Mouse (Mus musculus) hindbrain, embryonic 11.5 days (tissue): ENCODE data around the gene Thap7. TPM values are rescaled to one million over a fixed set of nuclear protein-coding genes. Genes with fewer than 3 reads are reported as not detected.

ENCODE experiments used
- ATAC-seq: fragments of 200-750 bp; cut with Nextera tagmentation; 2 replicates; pipeline ENCODE4 v1.8.0; 2017; ENCODE audit warnings: mild to moderate bottlenecking, moderate TSS enrichment, moderate library complexity; ENCODE audit not compliant: low FRiP score
- DNase-seq: peaks from one replicate; pipeline ENCODE4 v3.0.0-alpha.2; 2015; ENCODE audit warnings: low spot score
- H3K27ac ChIP-seq: fragments of 300-500 bp; sonication (generic); 2 replicates; pipeline ENCODE4 v1.5.1; 2014; ENCODE audit warnings: mild to moderate bottlenecking, low read depth, low read length
- H3K27me3 ChIP-seq: fragments of 300-500 bp; sonication (generic); 2 replicates; pipeline ENCODE4 v1.6.1; 2014; ENCODE audit warnings: mild to moderate bottlenecking, low read length, moderate library complexity, mixed read lengths; ENCODE audit not compliant: control insufficient read depth, insufficient read depth
- H3K36me3 ChIP-seq: fragments of 300-500 bp; sonication (generic); 2 replicates; pipeline ENCODE4 v1.6.1; 2014; ENCODE audit warnings: mild to moderate bottlenecking, low read length, moderate library complexity, mixed read lengths; ENCODE audit not compliant: control insufficient read depth, insufficient read depth
- H3K4me1 ChIP-seq: fragments of 300-500 bp; sonication (generic); replicated peaks from 2 replicates; pipeline ENCODE4 v1.6.1; 2014; ENCODE audit warnings: low read length, mixed read lengths; ENCODE audit not compliant: control insufficient read depth, insufficient read depth
- H3K4me2 ChIP-seq: fragments of 300-500 bp; sonication (generic); replicated peaks from 2 replicates; pipeline ENCODE4 v1.6.1; 2014; ENCODE audit warnings: mild to moderate bottlenecking, low read depth, low read length
- H3K4me3 ChIP-seq: fragments of 300-500 bp; sonication (generic); 2 replicates; pipeline ENCODE4 v1.5.1; 2014; ENCODE audit warnings: low read depth, low read length
- H3K9ac ChIP-seq: fragments of 300-500 bp; sonication (generic); 2 replicates; pipeline ENCODE4 v1.6.1; 2014; ENCODE audit warnings: low read depth, low read length
- H3K9me3 ChIP-seq: fragments of 300-500 bp; sonication (generic); 2 replicates; pipeline ENCODE4 v1.6.1; 2016; ENCODE audit warnings: low read length; ENCODE audit not compliant: control insufficient read depth
- WGBS: fragments of 180-500 bp; shearing (Covaris S2); extraction: QIAGEN DNeasy Blood & Tissue Kit; methylation state at CpG from one replicate; pipeline ENCODE4 v1.1.7; 2014; 5-methylcytosine and 5-hydroxymethylcytosine counted together
- polyA plus RNA-seq: library from polyadenylated mRNA; unstranded; fragments of >200 nt; fragmentation: Nextera tagmentation; extraction: Ambion mirVana; gene quantifications from 2 replicates; pipeline ENCODE4 v1.2.1, GENCODE M21; 2014

Thap7 gene
- polyA plus RNA-seq, 1 experiment from 2014 or later, result 49.3 TPM

GRCm38 (mm10) chr16:17552837-17553236, 21.9 kb upstream of the Thap7 start:
- no peak overlapping the region for H3K4me2 ChIP-seq
- WGBS, result 82% methylated on average over 7 of the region's 7 CpGs
- no peak overlapping the region for H3K4me3 ChIP-seq
- DNase-seq (no peak), ATAC-seq (no peak)
- no peak overlapping the region for H3K9ac ChIP-seq
- H3K27me3 ChIP-seq, result no peaks in the 10 kb centered on the region
- H3K36me3 ChIP-seq, result no peaks in the 10 kb centered on the region
- H3K27ac ChIP-seq, result no peak overlapping the region
- peaks cover 10% of the 10 kb centered on the region for H3K4me1 ChIP-seq
- H3K9me3 ChIP-seq, result no peaks in the 10 kb centered on the region

GRCm38 (mm10) chr16:17542632-17543031, 11.7 kb upstream of the Thap7 start:
- Histone ChIP-seq H3K9me3 (no peaks in the 10 kb centered on the region), H3K4me1 (no peaks in the 10 kb centered on the region), H3K27me3 (no peaks in the 10 kb centered on the region), H3K9ac (no peak overlapping the region), H3K4me3 (no peak overlapping the region), H3K4me2 (no peak overlapping the region), H3K27ac (no peak overlapping the region), H3K36me3 (no peaks in the 10 kb centered on the region)
- 83% methylated on average over 2 of the region's 2 CpGs for WGBS
- no peak for DNase-seq
- no peak for ATAC-seq

DNA sequence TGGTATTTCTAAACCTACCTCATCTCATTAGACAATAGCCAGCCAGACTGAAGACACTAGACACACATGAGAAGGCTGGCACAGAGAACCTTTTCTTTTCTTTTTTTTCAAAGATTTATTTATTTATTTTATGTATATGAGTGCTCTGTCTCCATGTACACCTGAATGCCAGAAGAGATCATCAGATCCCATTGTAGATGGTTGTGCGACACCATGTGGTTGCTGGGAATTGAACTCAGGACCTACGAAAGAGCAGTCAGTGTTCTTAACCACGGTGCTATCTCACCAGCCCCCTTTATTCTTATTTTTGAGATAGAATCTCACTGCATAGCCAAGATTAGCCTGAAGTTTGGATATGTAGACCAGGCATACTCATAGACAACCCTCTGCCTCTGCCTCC, 5.6 kb upstream of the Thap7 start:
- H3K4me1 ChIP-seq, result no peaks in the 10 kb centered on the region

GRCm38 (mm10) chr16:17532676-17533329, 1.9 kb upstream of the Thap7 start:
- no peak overlapping the region for H3K9ac ChIP-seq
- H3K27me3 ChIP-seq, result no peaks in the 10 kb centered on the region
- peaks cover 3% of the 10 kb centered on the region; the same call in 1 of the 2 replicates for H3K36me3 ChIP-seq
- WGBS, result 71% methylated on average over 14 of the region's 14 CpGs
- DNase-seq (no peak), ATAC-seq (no peak)
- no peaks in the 10 kb centered on the region; the same call in 1 of the 2 replicates for H3K4me1 ChIP-seq
- no peak overlapping the region for H3K4me3 ChIP-seq
- no peak overlapping the region for H3K4me2 ChIP-seq
- H3K27ac ChIP-seq, result no peak overlapping the region
- no peaks in the 10 kb centered on the region for H3K9me3 ChIP-seq

More for the DNA sequence above, 5.6 kb upstream of the Thap7 start:
- Histone ChIP-seq H3K9me3 (no peaks in the 10 kb centered on the region), H3K36me3 (no peaks in the 10 kb centered on the region), H3K27ac (no peak overlapping the region), H3K9ac (no peak overlapping the region), H3K27me3 (no peaks in the 10 kb centered on the region), H3K4me3 (no peak overlapping the region), H3K4me2 (no peak overlapping the region)
- WGBS, result 88% methylated on average over 3 of the region's 3 CpGs
- ATAC-seq, result no peak
- DNase-seq, result no peak

GRCm38 (mm10) chr16:17532271-17532670, 1.3 kb upstream of the Thap7 start:
- Histone ChIP-seq H3K36me3 (peaks cover 5% of the 10 kb centered on the region; the same call in 1 of the 2 replicates), H3K4me2 (no peak overlapping the region), H3K4me1 (no peaks in the 10 kb centered on the region; the same call in 1 of the 2 replicates), H3K9me3 (no peaks in the 10 kb centered on the region), H3K4me3 (no peak overlapping the region), H3K9ac (no peak overlapping the region), H3K27me3 (no peaks in the 10 kb centered on the region), H3K27ac (no peak overlapping the region)
- no peak for ATAC-seq
- DNase-seq, result peak; percentile 25
- 65% methylated on average over 4 of the region's 4 CpGs for WGBS

DNA sequence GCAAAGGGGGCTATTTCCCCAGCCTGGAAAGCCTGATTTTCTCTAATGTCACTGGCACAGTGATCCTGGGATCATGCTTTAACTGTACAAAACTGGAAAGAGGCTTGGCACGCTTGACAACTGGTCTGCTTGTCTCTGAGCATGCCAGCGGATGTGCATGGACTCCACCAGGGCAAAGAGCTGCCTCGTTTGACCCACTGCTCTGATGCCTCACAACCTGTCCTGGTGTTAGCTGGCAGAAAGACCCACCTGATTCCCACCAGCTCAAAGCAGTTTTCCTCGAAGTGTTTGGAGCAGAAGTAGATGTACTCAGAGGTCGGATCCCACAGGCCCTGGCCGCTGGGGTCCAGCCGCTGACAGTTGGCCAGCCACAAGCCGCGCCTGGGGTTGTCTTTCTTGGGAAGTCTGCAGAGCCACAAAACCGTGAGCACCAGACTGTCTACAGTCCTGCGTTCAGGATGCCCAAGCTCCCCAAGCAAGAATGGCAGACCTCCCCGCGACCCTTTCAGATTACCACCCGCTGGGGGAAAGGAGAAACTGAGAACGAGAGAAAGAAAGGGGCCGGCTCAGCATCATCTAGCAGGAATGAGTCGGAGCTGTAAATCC, 852 bp downstream of the Thap7 start:
- H3K4me2 ChIP-seq, result peak overlapping the region; percentile 59
- no peaks in the 10 kb centered on the region for H3K9me3 ChIP-seq
- ATAC-seq (peak; percentile 20; the same call in 1 of the 2 replicates), DNase-seq (peak; percentile 8)
- H3K9ac ChIP-seq, result peak overlapping the region; percentile 68
- H3K4me1 ChIP-seq, result no peaks in the 10 kb centered on the region; the same call in 1 of the 2 replicates
- 23% methylated on average over 17 of the region's 17 CpGs for WGBS
- peaks cover 10% of the 10 kb centered on the region; the same call in 1 of the 2 replicates for H3K36me3 ChIP-seq
- H3K27me3 ChIP-seq, result no peaks in the 10 kb centered on the region
- peak overlapping the region; percentile 48 for H3K4me3 ChIP-seq
- peak overlapping the region; percentile 90 for H3K27ac ChIP-seq

DNA sequence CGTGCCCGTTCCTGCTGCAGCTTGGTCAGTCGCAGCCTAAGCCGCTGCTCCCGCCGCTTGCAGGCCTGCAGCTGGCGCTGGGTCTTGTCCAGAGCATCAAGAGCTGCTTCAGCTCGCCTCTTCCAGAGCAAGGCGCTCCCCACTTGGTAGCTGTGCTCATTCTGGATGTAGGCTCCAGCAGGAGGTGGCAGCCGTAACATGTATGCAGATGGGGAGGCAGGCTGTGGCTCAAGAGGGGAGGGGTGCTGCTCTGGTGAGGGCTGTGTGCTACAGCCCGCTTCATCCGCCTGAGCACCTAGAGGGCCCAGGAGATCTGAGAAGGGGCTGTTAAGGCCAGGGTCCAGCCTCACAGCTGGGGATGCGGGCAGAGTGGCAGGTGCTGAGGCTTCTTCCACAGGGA, 2.7 kb downstream of the Thap7 start:
- H3K27me3 ChIP-seq, result no peaks in the 10 kb centered on the region
- H3K9ac ChIP-seq, result no peak overlapping the region
- ATAC-seq (no peak), DNase-seq (no peak)
- H3K27ac ChIP-seq, result no peak overlapping the region
- 88% methylated on average over 13 of the region's 13 CpGs for whole genome bisulfite sequencing
- no peaks in the 10 kb centered on the region; the same call in 1 of the 2 replicates for H3K4me1 ChIP-seq
- no peak overlapping the region for H3K4me3 ChIP-seq
- H3K9me3 ChIP-seq, result no peaks in the 10 kb centered on the region
- H3K4me2 ChIP-seq, result no peak overlapping the region
- H3K36me3 ChIP-seq, result peaks cover 16% of the 10 kb centered on the region; the same call in 1 of the 2 replicates

- peaks cover 19% of the 10 kb centered on the region; the same call in 1 of the 2 replicates for H3K36me3 ChIP-seq
- no peaks in the 10 kb centered on the region; the same call in 1 of the 2 replicates for H3K4me1 ChIP-seq
- no peak overlapping the region for H3K9ac ChIP-seq
- no peak overlapping the region for H3K27ac ChIP-seq
- no peak for ATAC-seq
- H3K27me3 ChIP-seq, result no peaks in the 10 kb centered on the region
- H3K4me2 ChIP-seq, result no peak overlapping the region
- DNase-seq, result no peak
- H3K9me3 ChIP-seq, result no peaks in the 10 kb centered on the region
- no peak overlapping the region for H3K4me3 ChIP-seq
Measured at GRCm38 (mm10) chr16:17527606-17528005, 3.3 kb downstream of the Thap7 start.

- H3K9ac ChIP-seq, result no peak overlapping the region
- no peak for ATAC-seq
- peaks cover 24% of the 10 kb centered on the region for H3K36me3 ChIP-seq
- H3K4me3 ChIP-seq, result no peak overlapping the region
- H3K4me1 ChIP-seq, result no peaks in the 10 kb centered on the region; the same call in 1 of the 2 replicates
- no peak overlapping the region for H3K27ac ChIP-seq
- no peaks in the 10 kb centered on the region for H3K27me3 ChIP-seq
- no peak for DNase-seq
- 92% methylated on average over 6 of the region's 6 CpGs for WGBS
- no peak overlapping the region for H3K4me2 ChIP-seq
- H3K9me3 ChIP-seq, result no peaks in the 10 kb centered on the region
Measured at GRCm38 (mm10) chr16:17526223-17526622, 4.7 kb downstream of the Thap7 start.
